ENCODE assay signal across 8 mouse cellular contexts in genomic region chr19:5662981-5663913, GRCm38 (mm10). TPM values are rescaled to one million over a fixed set of nuclear protein-coding genes. Genes with fewer than 3 reads are reported as not detected.
A peak's percentile ranks its signal among the peaks of the same experiment; 100 is the strongest.
DNase-seq lines count a peak whose midpoint lies in the region; ATAC-seq and TF ChIP-seq lines count a peak whose summit lies in the region.

Gene Sipa1 (minus strand): TSS chr19:5663707.

- H3K36me3 ChIP-seq in heart, embryonic 10.5 days: peaks cover 63% of the 10 kb centered on the region
- H3K36me3 ChIP-seq in kidney, embryonic 14.5 days (ENCODE audit: control insufficient read depth, insufficient read depth, low read length): peaks cover 35% of the 10 kb centered on the region
- peaks cover 50% of the 10 kb centered on the region for H3K36me3 ChIP-seq in limb, embryonic 14.5 days (ENCODE audit: control insufficient read depth, insufficient read depth, low read length)
- H3K36me3 ChIP-seq in midbrain, embryonic 16.5 days (ENCODE audit: control insufficient read depth, insufficient read depth, low read length): peaks cover 21% of the 10 kb centered on the region

- TF ChIP-seq CTCF in brain, embryonic 14.5 days (IDR thresholded peaks at IDR 0.05; ENCODE audit: borderline replicate concordance, extremely low read depth, insufficient read depth, insufficient read length): no peak

- peak; percentile 70 for ATAC-seq in erythroblast, adult 5-6 weeks (replicated peaks; ENCODE audit: low FRiP score, poor library complexity, severe bottlenecking)
- peak; percentile 94 for ATAC-seq in kidney, embryonic 14.5 days (ENCODE audit: low FRiP score, low TSS enrichment)
- ATAC-seq in limb, embryonic 14.5 days (ENCODE audit: low FRiP score, low read depth): peak; percentile 91
- ATAC-seq in midbrain, embryonic 16.5 days: peak; percentile 81

- peak within 1 kb of the TSS; percentile 60 for H3K4me3 ChIP-seq in heart, embryonic 10.5 days
- peak within 1 kb of the TSS; percentile 49 for H3K4me3 ChIP-seq in kidney, embryonic 14.5 days (ENCODE audit: low read length)
- peak within 1 kb of the TSS; percentile 46 for H3K4me3 ChIP-seq in limb, embryonic 14.5 days (replicated peaks; ENCODE audit: low read length)
- H3K4me3 ChIP-seq in midbrain, embryonic 16.5 days (ENCODE audit: low read depth, low read length): peak within 1 kb of the TSS; percentile 32

- WGBS in heart, embryonic 10.5 days: 2% methylated on average over 32 of the region's 32 CpGs
- WGBS in kidney, embryonic 14.5 days: under 1% methylated on average over 32 of the region's 32 CpGs
- WGBS in limb, embryonic 14.5 days: under 1% methylated on average over 29 of the region's 32 CpGs
- WGBS in midbrain, embryonic 16.5 days: 3% methylated on average over 32 of the region's 32 CpGs

- H3K9me3 ChIP-seq in heart, embryonic 10.5 days: no peaks in the 10 kb centered on the region
- no peaks in the 10 kb centered on the region for H3K9me3 ChIP-seq in kidney, embryonic 14.5 days (ENCODE audit: control insufficient read depth, low read length)
- H3K9me3 ChIP-seq in limb, embryonic 14.5 days (ENCODE audit: control insufficient read depth, low read length): no peaks in the 10 kb centered on the region
- H3K9me3 ChIP-seq in midbrain, embryonic 16.5 days (replicated peaks; ENCODE audit: control insufficient read depth, low read length, poor library complexity, severe bottlenecking): no peaks in the 10 kb centered on the region

- peak within 1 kb of the TSS; percentile 82 for H3K27ac ChIP-seq in heart, embryonic 10.5 days
- H3K27ac ChIP-seq in kidney, embryonic 14.5 days (ENCODE audit: low read depth, low read length): peak within 1 kb of the TSS; percentile 85
- H3K27ac ChIP-seq in limb, embryonic 14.5 days (replicated peaks; ENCODE audit: low read depth, low read length): peak within 1 kb of the TSS; percentile 80
- H3K27ac ChIP-seq in midbrain, embryonic 16.5 days (ENCODE audit: low read length): peak within 1 kb of the TSS; percentile 61

- H3K27me3 ChIP-seq in heart, embryonic 10.5 days (ENCODE audit: insufficient read depth, poor library complexity, severe bottlenecking): peaks cover 5% of the 10 kb centered on the region
- no peaks in the 10 kb centered on the region for H3K27me3 ChIP-seq in kidney, embryonic 14.5 days (ENCODE audit: control insufficient read depth, insufficient read depth, low read length)
- H3K27me3 ChIP-seq in limb, embryonic 14.5 days (ENCODE audit: control insufficient read depth, insufficient read depth, low read length): no peaks in the 10 kb centered on the region
- H3K27me3 ChIP-seq in midbrain, embryonic 16.5 days (ENCODE audit: control insufficient read depth, insufficient read depth, low read depth, low read length): no peaks in the 10 kb centered on the region

- peak within 1 kb of the TSS; percentile 68 for H3K4me2 ChIP-seq in kidney, embryonic 14.5 days (replicated peaks; ENCODE audit: low read depth, low read length)
- H3K4me2 ChIP-seq in limb, embryonic 14.5 days (replicated peaks; ENCODE audit: low read depth, low read length, severe bottlenecking): peak within 1 kb of the TSS; percentile 50
- peak within 1 kb of the TSS; percentile 43 for H3K4me2 ChIP-seq in midbrain, embryonic 16.5 days (ENCODE audit: low read length)

- H3K4me1 ChIP-seq in heart, embryonic 10.5 days: peaks cover 57% of the 10 kb centered on the region
- H3K4me1 ChIP-seq in kidney, embryonic 14.5 days (ENCODE audit: control insufficient read depth, insufficient read depth, low read length): peaks cover 16% of the 10 kb centered on the region
- peaks cover 15% of the 10 kb centered on the region for H3K4me1 ChIP-seq in limb, embryonic 14.5 days (ENCODE audit: control insufficient read depth, insufficient read depth, low read length)
- no peaks in the 10 kb centered on the region; the same call in none of the 2 replicates for H3K4me1 ChIP-seq in midbrain, embryonic 16.5 days (ENCODE audit: control insufficient read depth, insufficient read depth, low read length)

- DNase-seq in CD4-positive helper T cell, adult 2 months (ENCODE audit: low read depth, low spot score): peak; percentile 91
- peak; percentile 87 for DNase-seq in brain, embryonic 14.5 days (ENCODE audit: low read depth)
- DNase-seq in heart, embryonic 10.5 days (ENCODE audit: low spot score): peak; percentile 96
- peak; percentile 89 for DNase-seq in limb, embryonic 14.5 days (ENCODE audit: low spot score)
- peak; percentile 97 for DNase-seq in spleen, postnatal 10 days (ENCODE audit: low spot score in 2 of 2)

- peak within 1 kb of the TSS; percentile 60 for H3K9ac ChIP-seq in kidney, embryonic 14.5 days (ENCODE audit: low read depth, low read length)
- peak within 1 kb of the TSS; percentile 54 for H3K9ac ChIP-seq in limb, embryonic 14.5 days (ENCODE audit: low read depth, low read length, severe bottlenecking)
- H3K9ac ChIP-seq in midbrain, embryonic 16.5 days (ENCODE audit: low read depth, low read length): peak within 1 kb of the TSS; percentile 37

- TF ChIP-seq POLR2A in brain, embryonic 14.5 days (IDR thresholded peaks at IDR 0.05; ENCODE audit: borderline replicate concordance, extremely low read depth, insufficient read depth, insufficient read length, poor library complexity, severe bottlenecking): no peak
- peak; percentile 65; the same call in 1 of the 2 replicates for TF ChIP-seq POLR2A in limb, embryonic 14.5 days (IDR thresholded peaks at IDR 0.05; ENCODE audit: borderline replicate concordance, extremely low read depth, insufficient read depth, insufficient read length)

RNA-seq across cellular contexts. Expression of gene Sipa1, which starts in this region (rescaled TPM):
- polyA plus RNA-seq in brain, embryonic 14.5 days (2012; rRNA removed): 30.8 and 32.5 TPM in 2 replicates
- 20.5 and 36.9 TPM in 2 replicates for total RNA-seq in erythroblast, adult 5-6 weeks (2015; ENCODE audit: low replicate concordance)
- 27.4 and 90.3 TPM in 2 replicates for total RNA-seq in erythroblast, adult 5-6 weeks (2017; ENCODE audit: low replicate concordance)
- 24.7 and 28.9 TPM in 2 replicates for polyA plus RNA-seq in heart, embryonic 10.5 days (2016; fragmentation: Nextera tagmentation; extraction: Ambion mirVana)
- polyA plus RNA-seq in kidney, embryonic 14.5 days (2014; fragmentation: Nextera tagmentation; extraction: Ambion mirVana): 17.4 and 26.8 TPM in 2 replicates
- polyA plus RNA-seq in limb, embryonic 14.5 days (2012; rRNA removed): 62.5 and 86.0 TPM in 2 replicates
- 27.9 and 29.1 TPM in 2 replicates for polyA plus RNA-seq in limb, embryonic 14.5 days (2014; fragmentation: Nextera tagmentation; extraction: Ambion mirVana)
- 17.5 and 17.7 TPM in 2 replicates for polyA plus RNA-seq in midbrain, embryonic 16.5 days (2015; fragmentation: Nextera tagmentation; extraction: Ambion mirVana)

Comparison
In these comparisons a context has a peak if more than half of its experiments do, and no peak if none do; other contexts are left out.
1. Peak in every context shown above with its lines: DNase-seq, ATAC-seq, H3K4me3 ChIP-seq and H3K27ac ChIP-seq.